Mouse (Mus musculus) mouse embryonic stem cell (cell line): ENCODE results near the gene Borcs5.
"Not testable (repeated sequence)": the region's sequence is repeated elsewhere in the genome, so short reads cannot be mapped to it uniquely, and the experiment has no call there.

ENCODE experiments used
- in situ Hi-C, 2 experiments: fragments of 300-500 bp; cut with MboI; formaldehyde crosslinking; loops; 1 replicate in 1 of 2; 3 replicates in 1 of 2; pipeline ENCODE4 v1.14.3; 2019 to 2020; ENCODE audit warnings: low sequenced_read_pairs in 2 of 2, low pct_unique_long_range_greater_than_20kb in 1 of 2, mixed read lengths in 1 of 2; ENCODE audit not compliant: unreplicated experiment in 1 of 2

The Borcs5 gene

DNA sequence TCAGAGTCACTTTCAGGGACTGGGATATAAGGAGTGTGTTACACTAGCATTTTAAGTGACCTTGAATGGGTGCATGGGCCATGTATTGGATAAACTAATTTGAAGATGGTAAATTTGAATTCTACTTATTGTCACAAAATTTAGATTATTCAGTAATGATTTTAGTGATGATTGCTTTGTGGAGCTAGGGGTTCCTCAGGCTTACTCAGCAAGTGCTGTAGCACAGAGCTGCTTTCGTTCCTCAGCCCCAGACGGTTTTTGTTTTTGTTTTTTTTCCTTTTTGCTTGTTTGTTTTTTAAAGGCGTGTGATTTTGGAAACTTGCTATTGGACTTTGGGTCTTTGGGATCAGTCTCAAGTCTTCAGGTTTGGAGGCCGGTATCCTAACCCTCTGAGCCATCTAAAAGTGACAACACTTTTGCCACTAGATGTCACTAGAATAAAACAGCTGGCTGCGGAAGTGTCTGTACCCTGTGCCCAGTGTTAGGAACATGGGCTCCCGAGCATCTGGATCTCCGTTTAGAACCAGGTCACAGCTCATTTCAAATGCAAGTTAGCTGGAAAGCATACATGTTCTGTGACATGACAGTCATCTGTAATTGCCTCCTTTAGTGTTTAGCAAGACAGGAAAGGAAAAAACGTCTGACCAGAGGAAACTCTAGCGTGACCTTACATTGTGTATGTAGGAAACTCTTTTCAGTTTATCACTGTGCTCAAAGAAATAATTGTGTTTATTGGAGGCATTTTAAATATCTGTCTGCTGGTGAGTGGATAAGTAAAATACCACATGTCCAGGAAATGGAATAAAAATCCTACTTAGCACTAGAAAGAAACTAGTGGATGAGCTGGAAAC is 20.0 kb downstream of the Borcs5 start:
- in situ Hi-C loops, result loop anchor here in 1 of 2 experiments (10.0 kb wide), 1 partner anchor 165 kb away; no protein-coding TSS in a partner anchor

DNA sequence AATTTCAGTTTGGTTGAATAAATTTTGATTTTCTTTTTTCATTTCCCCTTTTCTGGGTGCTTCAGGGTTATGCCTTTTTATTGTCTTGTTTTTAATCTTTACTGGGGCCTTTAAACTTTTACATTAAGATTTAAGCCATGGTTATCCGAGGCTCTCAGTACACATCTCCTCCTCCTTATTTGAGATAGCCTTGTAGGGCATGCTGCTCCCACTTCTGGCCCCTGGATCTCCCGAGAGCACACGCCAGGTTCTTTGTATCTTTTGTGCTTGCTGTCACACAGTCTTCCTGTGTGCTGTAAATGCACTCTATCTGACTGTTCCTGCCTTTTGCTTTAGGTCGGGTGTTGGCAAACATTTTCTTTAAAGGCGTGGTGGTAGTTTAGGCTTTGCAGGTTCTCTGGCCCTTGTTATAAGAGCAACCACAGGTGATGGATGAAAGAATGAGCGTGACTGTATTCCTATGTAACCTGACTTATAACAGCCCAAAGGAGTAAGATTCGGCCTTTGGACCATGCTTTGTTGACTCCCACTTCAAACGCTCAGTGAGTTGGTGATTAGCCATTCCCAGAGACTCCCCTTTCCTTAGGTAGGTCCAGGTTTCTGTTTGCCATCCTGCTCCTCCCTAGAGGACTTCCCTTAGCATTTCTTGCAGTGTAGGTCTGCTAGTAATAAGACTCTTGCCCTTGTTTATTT is 21.6 kb downstream of the Borcs5 start:
- in situ Hi-C loops, result no loop called here

DNA sequence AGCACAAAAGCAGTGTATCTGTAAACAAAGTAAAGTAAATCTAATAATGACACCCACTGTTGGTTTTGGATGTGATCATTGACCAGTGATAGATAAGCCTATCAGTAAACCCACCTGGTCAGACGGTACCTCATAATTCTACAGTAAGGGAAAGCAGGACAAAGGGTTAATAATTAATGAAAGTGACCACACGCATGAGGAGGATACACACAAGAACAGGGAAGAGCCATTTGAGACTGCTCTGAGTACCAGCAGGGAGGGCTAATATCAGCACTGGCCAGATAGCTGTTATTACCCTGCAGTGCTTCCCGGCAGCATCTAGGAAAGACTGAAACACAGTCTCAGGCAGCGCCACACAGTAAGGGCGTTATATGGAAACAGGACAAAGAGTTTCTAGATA is 25.3 kb downstream of the Borcs5 start:
- in situ Hi-C loops, result no loop called here

- in situ Hi-C loops, result no loop called here
Observed at GRCm38 (mm10) chr6:134665817-134666216, 26.5 kb downstream of the Borcs5 start.

GRCm38 (mm10) chr6:134668519-134668918 is 29.2 kb downstream of the Borcs5 start:
- in situ Hi-C loops, result no loop called here

DNA sequence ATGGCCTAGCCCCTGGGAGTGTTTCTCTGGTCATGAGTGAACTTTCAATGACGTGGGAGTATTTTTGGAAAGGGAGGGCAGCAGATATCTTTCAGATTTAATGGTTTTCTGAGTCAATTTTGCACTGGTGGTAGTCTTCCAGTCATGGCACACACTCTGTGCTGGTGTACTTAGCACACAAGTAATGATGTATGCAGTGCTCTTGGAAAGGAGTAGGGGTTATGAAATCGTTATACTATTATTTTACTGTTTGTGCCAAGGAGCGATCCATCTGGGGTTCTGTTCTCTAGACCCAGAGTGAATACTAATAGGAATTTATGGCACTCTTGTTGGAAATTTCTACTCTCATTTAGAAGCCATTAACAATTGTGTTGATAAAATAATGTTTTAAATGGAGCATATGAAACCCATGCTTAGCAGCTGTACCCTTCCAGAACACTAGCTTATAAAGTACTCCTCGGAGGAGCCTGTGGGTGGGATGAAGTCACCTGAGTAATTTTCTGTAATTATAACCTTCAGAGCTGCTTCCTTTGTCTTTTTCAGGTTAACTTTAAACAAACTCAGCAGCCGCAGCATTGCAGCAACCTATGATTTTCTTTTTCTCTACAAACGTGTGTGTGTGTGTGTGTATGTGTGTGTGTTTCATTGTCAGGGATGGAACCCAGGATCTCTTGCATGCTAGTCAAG is 30.0 kb downstream of the Borcs5 start:
- in situ Hi-C loops, result no loop called here

GRCm38 (mm10) chr6:134670881-134671411 is 31.6 kb downstream of the Borcs5 start:
- in situ Hi-C loops, result no loop called here

DNA sequence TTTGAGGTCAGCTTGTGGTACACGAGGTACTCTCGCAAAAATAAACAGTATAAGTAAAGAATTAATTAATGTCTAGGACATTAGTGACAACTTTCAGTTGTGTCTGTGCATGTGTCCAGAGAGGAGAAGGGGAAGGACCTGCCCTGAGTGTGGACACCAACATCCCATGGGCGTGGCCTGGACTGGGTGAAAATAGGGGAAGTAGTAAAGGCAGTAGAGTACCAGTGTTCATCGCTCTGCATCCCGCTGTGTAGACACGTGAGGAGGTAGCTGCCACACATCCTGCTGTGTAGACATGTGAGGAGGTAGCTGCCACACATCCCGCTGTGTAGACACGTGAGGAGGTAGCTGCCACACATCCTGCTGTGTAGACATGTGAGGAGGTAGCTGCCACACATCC is 34.4 kb downstream of the Borcs5 start:
- in situ Hi-C loops, result not testable (repeated sequence)

DNA sequence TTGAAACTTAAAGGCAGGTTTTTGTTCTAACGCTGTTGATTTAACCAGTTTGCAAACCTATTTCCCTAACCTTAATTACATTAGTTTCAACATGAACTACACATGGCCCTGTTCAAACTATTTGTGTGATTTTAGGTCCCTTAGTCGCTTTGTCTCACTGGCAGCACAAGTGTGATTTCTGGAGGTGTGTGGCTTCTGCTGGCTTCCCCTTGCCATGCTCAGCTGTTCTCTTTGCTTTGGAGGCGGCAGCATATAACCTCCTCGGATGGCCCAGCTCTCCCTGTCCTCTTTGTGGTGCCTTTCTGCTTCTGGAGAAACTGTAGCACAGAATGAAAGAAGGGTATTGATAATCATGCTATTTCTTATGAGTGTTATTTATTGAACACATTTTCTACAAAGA is 38.2 kb downstream of the Borcs5 start:
- in situ Hi-C loops, result no loop called here

- in situ Hi-C loops, result no loop called here
Observed at GRCm38 (mm10) chr6:134678037-134678436, 38.7 kb downstream of the Borcs5 start.

- in situ Hi-C loops, result not testable (repeated sequence)
Observed at GRCm38 (mm10) chr6:134679330-134679729, 40.0 kb downstream of the Borcs5 start.

- in situ Hi-C loops, result no loop called here
Observed at GRCm38 (mm10) chr6:134684354-134684915, 45.1 kb downstream of the Borcs5 start.

DNA sequence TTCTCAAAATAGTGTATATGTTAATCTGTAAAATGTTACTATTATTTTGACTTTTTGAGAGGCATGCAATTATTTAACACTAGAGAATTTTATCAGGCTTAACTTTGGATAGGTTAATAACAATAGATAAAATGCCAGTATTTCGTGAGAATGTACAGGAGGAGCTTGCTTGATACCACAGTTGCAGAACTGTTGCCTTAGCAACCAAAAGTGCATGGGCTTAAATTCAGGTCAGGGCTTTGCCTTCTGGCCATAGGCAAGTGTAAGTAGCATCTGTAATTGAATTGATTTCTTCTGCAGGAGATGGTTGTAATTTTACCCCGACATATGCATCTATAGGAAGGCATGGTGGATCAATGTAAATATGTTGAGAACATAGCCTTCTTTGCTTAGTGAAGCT is 45.7 kb downstream of the Borcs5 start:
- in situ Hi-C loops, result no loop called here

DNA sequence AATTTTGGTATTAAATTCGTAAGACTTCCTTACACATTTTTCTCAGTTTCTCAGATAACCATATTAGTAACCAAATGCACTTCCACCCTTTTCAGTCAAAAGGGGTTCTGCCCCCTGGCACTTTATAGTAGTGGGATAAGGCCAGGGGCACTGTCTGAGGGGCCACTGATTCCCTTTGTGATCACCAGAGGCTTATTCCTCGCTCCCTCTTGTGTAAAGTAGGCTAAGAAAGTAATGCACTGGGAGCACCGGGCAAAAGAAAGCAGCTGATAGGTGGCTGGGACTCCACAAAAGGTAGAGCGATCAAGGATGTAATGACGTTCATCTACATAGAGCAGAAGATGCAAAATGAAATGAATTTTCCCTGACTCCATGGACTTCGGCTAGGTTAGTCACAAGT is 46.2 kb downstream of the Borcs5 start:
- in situ Hi-C loops, result no loop called here

DNA sequence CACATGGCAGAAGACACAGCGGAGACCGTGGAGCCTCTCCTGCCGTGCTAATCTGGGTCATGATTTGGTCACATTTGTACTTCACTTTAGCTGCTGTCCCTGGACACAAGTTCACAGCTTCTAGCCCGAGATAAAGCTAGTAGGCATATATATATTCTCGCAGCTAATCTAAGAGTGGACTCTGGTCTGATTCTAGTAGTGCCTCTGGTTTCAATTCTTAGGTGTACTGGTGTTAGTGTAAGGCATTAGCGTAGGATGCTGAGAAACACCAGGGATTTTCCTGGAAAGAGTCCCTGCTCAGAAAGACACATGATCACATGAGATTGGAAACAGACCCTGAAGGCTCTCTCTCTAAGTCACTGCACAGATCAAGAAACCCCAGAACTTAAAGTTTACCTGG is 55.2 kb downstream of the Borcs5 start:
- in situ Hi-C loops, result no loop called here

- in situ Hi-C loops, result no loop called here
Observed at GRCm38 (mm10) chr6:134694988-134695387, 55.7 kb downstream of the Borcs5 start.

- in situ Hi-C loops, result no loop called here
Observed at GRCm38 (mm10) chr6:134695625-134696024, 56.3 kb downstream of the Borcs5 start.

- in situ Hi-C loops, result no loop called here
Observed at GRCm38 (mm10) chr6:134696146-134696545, 56.8 kb downstream of the Borcs5 start.

DNA sequence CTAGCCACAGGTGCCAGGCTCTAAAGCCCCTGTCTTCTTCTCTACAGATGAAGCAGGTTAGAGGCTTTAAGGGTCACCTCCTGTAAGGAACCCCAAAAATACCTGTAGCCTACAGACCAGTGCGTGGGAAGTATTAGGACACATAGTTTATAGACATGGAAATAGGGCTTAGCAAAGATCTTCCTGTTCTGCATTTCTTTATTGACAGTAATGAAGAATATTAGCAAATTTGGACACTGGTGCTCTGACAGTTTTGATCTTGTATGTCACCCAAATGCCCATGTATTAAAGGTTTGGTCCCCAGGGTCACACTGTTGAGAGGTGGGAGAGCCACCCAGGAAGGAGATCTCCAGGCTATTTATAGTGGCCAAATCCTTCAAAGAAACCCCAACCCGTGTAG is 57.2 kb downstream of the Borcs5 start:
- in situ Hi-C loops, result no loop called here
